Mouse (Mus musculus) hindbrain, embryonic 14.5 days (tissue): ENCODE results near the gene Spp2. TPM values are rescaled to one million over a fixed set of nuclear protein-coding genes. Genes with fewer than 3 reads are reported as not detected.
A peak's percentile ranks its signal among the peaks of the same experiment; 100 is the strongest.
"Not testable (repeated sequence)": the region's sequence is repeated elsewhere in the genome, so short reads cannot be mapped to it uniquely, and the experiment has no call there.

ENCODE experiments used
- ATAC-seq: fragments of 200-750 bp; cut with Nextera tagmentation; 2 replicates; pipeline ENCODE4 v1.8.0; 2017; ENCODE audit warnings: moderate number of reproducible peaks, mild to moderate bottlenecking, moderate TSS enrichment, moderate library complexity; ENCODE audit not compliant: low FRiP score
- DNase-seq: peaks from one replicate; pipeline ENCODE4 v3.0.0-alpha.2; 2015; ENCODE audit warnings: low spot score
- H3K27ac ChIP-seq: fragments of 300-500 bp; sonication (generic); 2 replicates; pipeline ENCODE4 v1.5.1; 2014; ENCODE audit warnings: mild to moderate bottlenecking, moderate library complexity
- H3K27me3 ChIP-seq: fragments of 300-500 bp; sonication (generic); 2 replicates; pipeline ENCODE4 v1.6.1; 2014; ENCODE audit warnings: mild to moderate bottlenecking, low read length, mixed read lengths; ENCODE audit not compliant: control insufficient read depth, insufficient read depth
- H3K36me3 ChIP-seq: fragments of 300-500 bp; sonication (generic); replicated peaks from 2 replicates; pipeline ENCODE4 v1.6.1; 2014; ENCODE audit not compliant: control insufficient read depth, insufficient read depth
- H3K4me1 ChIP-seq: fragments of 300-500 bp; sonication (generic); replicated peaks from 2 replicates; pipeline ENCODE4 v1.6.1; 2014; ENCODE audit warnings: antibody characterized with exemption, low read length, mixed read lengths; ENCODE audit not compliant: control insufficient read depth, insufficient read depth
- H3K4me2 ChIP-seq: fragments of 300-500 bp; sonication (generic); replicated peaks from 2 replicates; pipeline ENCODE4 v1.6.1; 2014; ENCODE audit warnings: mild to moderate bottlenecking, moderate library complexity
- H3K4me3 ChIP-seq: fragments of 300-500 bp; sonication (generic); replicated peaks from 2 replicates; pipeline ENCODE4 v1.5.1; 2014; ENCODE audit warnings: mild to moderate bottlenecking, low read length
- H3K9ac ChIP-seq: fragments of 300-500 bp; sonication (generic); 2 replicates; pipeline ENCODE4 v1.6.1; 2014
- H3K9me3 ChIP-seq: fragments of 300-500 bp; sonication (generic); 2 replicates; pipeline ENCODE4 v1.6.1; 2016; ENCODE audit warnings: low read length; ENCODE audit not compliant: control insufficient read depth
- WGBS: fragments of 180-500 bp; shearing (Covaris S2); extraction: QIAGEN DNeasy Blood & Tissue Kit; methylation state at CpG from one replicate; pipeline ENCODE4 v1.1.7; 2014; 5-methylcytosine and 5-hydroxymethylcytosine counted together
- polyA plus RNA-seq: library from polyadenylated mRNA; unstranded; fragments of >200 nt; fragmentation: Nextera tagmentation; extraction: Ambion mirVana; gene quantifications from 2 replicates; pipeline ENCODE4 v1.2.1, GENCODE M21; 2014

Spp2 gene
- polyA plus RNA-seq, 1 experiment from 2014 or later, result 0.64 TPM

- H3K9me3 ChIP-seq, result not testable (repeated sequence)
Observed at GRCm38 (mm10) chr1:88448094-88448493, 41.3 kb downstream of the Spp2 start.

GRCm38 (mm10) chr1:88449741-88450140 lies 43.0 kb downstream of the Spp2 start:
- WGBS, result 89% methylated on average over 2 of the region's 2 CpGs
- no peak overlapping the region for H3K4me2 ChIP-seq

More at GRCm38 (mm10) chr1:88448094-88448493, 41.3 kb downstream of the Spp2 start:
- H3K36me3 ChIP-seq, H3K9ac ChIP-seq, DNase-seq, H3K27me3 ChIP-seq, H3K4me1 ChIP-seq, H3K4me2 ChIP-seq, ATAC-seq, H3K27ac ChIP-seq, H3K4me3 ChIP-seq: not testable (repeated sequence)
- 81% methylated on average over 3 of the region's 3 CpGs for WGBS

GRCm38 (mm10) chr1:88450668-88451067 lies 43.9 kb downstream of the Spp2 start:
- no peak overlapping the region for H3K9ac ChIP-seq
- no peaks in the 10 kb centered on the region for H3K27me3 ChIP-seq
- 83% methylated on average over 4 of the region's 4 CpGs for WGBS
- no peaks in the 10 kb centered on the region for H3K9me3 ChIP-seq
- H3K4me2 ChIP-seq, result no peak overlapping the region
- no peak overlapping the region for H3K27ac ChIP-seq
- DNase-seq (no peak), ATAC-seq (no peak)
- H3K4me1 ChIP-seq, result peaks cover 11% of the 10 kb centered on the region; the same call in 1 of the 2 replicates
- no peaks in the 10 kb centered on the region for H3K36me3 ChIP-seq
- H3K4me3 ChIP-seq, result no peak overlapping the region

More at GRCm38 (mm10) chr1:88449741-88450140, 43.0 kb downstream of the Spp2 start:
- Histone ChIP-seq H3K27me3 (no peaks in the 10 kb centered on the region), H3K4me3 (no peak overlapping the region), H3K4me1 (peaks cover 11% of the 10 kb centered on the region; the same call in 1 of the 2 replicates), H3K9ac (no peak overlapping the region), H3K36me3 (no peaks in the 10 kb centered on the region), H3K27ac (no peak overlapping the region), H3K9me3 (no peaks in the 10 kb centered on the region)
- ATAC-seq (no peak), DNase-seq (no peak)

- H3K27ac ChIP-seq, result no peak overlapping the region
- H3K4me2 ChIP-seq, result no peak overlapping the region
- no peaks in the 10 kb centered on the region for H3K9me3 ChIP-seq
- no peak overlapping the region for H3K9ac ChIP-seq
- ATAC-seq, result no peak
- H3K4me1 ChIP-seq, result peaks cover 11% of the 10 kb centered on the region
- no peaks in the 10 kb centered on the region for H3K27me3 ChIP-seq
- 86% methylated on average over 6 of the region's 6 CpGs for WGBS
- H3K4me3 ChIP-seq, result no peak overlapping the region
- no peak for DNase-seq
- no peaks in the 10 kb centered on the region for H3K36me3 ChIP-seq
Observed at GRCm38 (mm10) chr1:88452198-88452597, 45.4 kb downstream of the Spp2 start.

- peaks cover 11% of the 10 kb centered on the region for H3K4me1 ChIP-seq
- no peaks in the 10 kb centered on the region for H3K27me3 ChIP-seq
- H3K4me2 ChIP-seq, result no peak overlapping the region
- no peaks in the 10 kb centered on the region for H3K9me3 ChIP-seq
- WGBS, result 64% methylated on average over 3 of the region's 3 CpGs
- no peak overlapping the region for H3K4me3 ChIP-seq
- DNase-seq (no peak), ATAC-seq (no peak)
- H3K27ac ChIP-seq, result no peak overlapping the region
- H3K9ac ChIP-seq, result no peak overlapping the region
- no peaks in the 10 kb centered on the region for H3K36me3 ChIP-seq
Observed at GRCm38 (mm10) chr1:88454703-88455102, 47.9 kb downstream of the Spp2 start.

GRCm38 (mm10) chr1:88455761-88456160 lies 49.0 kb downstream of the Spp2 start:
- H3K4me2 ChIP-seq, result no peak overlapping the region
- no peaks in the 10 kb centered on the region for H3K9me3 ChIP-seq
- peaks cover 11% of the 10 kb centered on the region for H3K4me1 ChIP-seq
- no peak overlapping the region for H3K4me3 ChIP-seq
- ATAC-seq, result no peak
- DNase-seq, result no peak
- no peak overlapping the region for H3K27ac ChIP-seq
- no peaks in the 10 kb centered on the region for H3K27me3 ChIP-seq
- H3K36me3 ChIP-seq, result no peaks in the 10 kb centered on the region
- no peak overlapping the region for H3K9ac ChIP-seq
- WGBS, result 73% methylated on average over 3 of the region's 3 CpGs

- H3K9ac ChIP-seq, result no peak overlapping the region
- peak; percentile 83; the same call in 1 of the 2 replicates for ATAC-seq
- peak; percentile 82 for DNase-seq
- H3K27ac ChIP-seq, result 0 out of 2 replicates have a peak overlapping the region, but pooled peaks have one; percentile 14
- H3K4me2 ChIP-seq, result no peak overlapping the region
- H3K36me3 ChIP-seq, result no peaks in the 10 kb centered on the region
- 49% methylated on average over 14 of the region's 14 CpGs for WGBS
- H3K4me1 ChIP-seq, result peaks cover 11% of the 10 kb centered on the region
- no peaks in the 10 kb centered on the region for H3K9me3 ChIP-seq
- no peaks in the 10 kb centered on the region for H3K27me3 ChIP-seq
- no peak overlapping the region for H3K4me3 ChIP-seq
Observed at GRCm38 (mm10) chr1:88456451-88457072, 49.8 kb downstream of the Spp2 start.

GRCm38 (mm10) chr1:88459196-88459595 lies 52.4 kb downstream of the Spp2 start:
- Histone ChIP-seq H3K9me3 (no peaks in the 10 kb centered on the region), H3K4me1 (no peaks in the 10 kb centered on the region; the same call in 1 of the 2 replicates), H3K27me3 (no peaks in the 10 kb centered on the region), H3K4me2 (no peak overlapping the region), H3K9ac (no peak overlapping the region), H3K36me3 (no peaks in the 10 kb centered on the region), H3K27ac (no peak overlapping the region), H3K4me3 (no peak overlapping the region)
- ATAC-seq, result no peak
- 90% methylated on average over 4 of the region's 4 CpGs for WGBS
- DNase-seq, result no peak

- Histone ChIP-seq H3K9ac (no peak overlapping the region), H3K9me3 (no peaks in the 10 kb centered on the region), H3K36me3 (no peaks in the 10 kb centered on the region), H3K4me2 (no peak overlapping the region), H3K4me3 (no peak overlapping the region), H3K4me1 (no peaks in the 10 kb centered on the region; the same call in 1 of the 2 replicates), H3K27ac (no peak overlapping the region), H3K27me3 (no peaks in the 10 kb centered on the region)
- ATAC-seq (no peak), DNase-seq (no peak)
- WGBS, result 82% methylated on average over 5 of the region's 5 CpGs
Observed at GRCm38 (mm10) chr1:88459655-88460054, 52.9 kb downstream of the Spp2 start.
